ENCODE assay signal across 10 mouse cellular contexts in genomic region chr4:133378236-133379045, GRCm38 (mm10). TPM values are rescaled to one million over a fixed set of nuclear protein-coding genes. Genes with fewer than 3 reads are reported as not detected.
DNase-seq lines count a peak whose midpoint lies in the region; ATAC-seq lines count a peak whose summit lies in the region.
"Had no signal": no experiment of that assay in that cellular context is flagged by ENCODE, and none has a peak within 500 bp of the region (broad histone marks: within the 10 kb centered on the region; RNA-seq: fewer than 3 reads in every experiment).

No protein-coding gene starts in this region.

- H3K36me3 ChIP-seq in embryonic facial prominence, embryonic 12.5 days, result peaks cover 3% of the 10 kb centered on the region
- H3K36me3 ChIP-seq in midbrain, embryonic 11.5 days (ENCODE audit: control insufficient read depth, insufficient read depth, low read length), result no peaks in the 10 kb centered on the region

- peak overlapping the region; percentile 32 for H3K4me2 ChIP-seq in embryonic facial prominence, embryonic 12.5 days (replicated peaks)
- H3K4me2 ChIP-seq in midbrain, embryonic 11.5 days, result no peak overlapping the region

- no peak overlapping the region for H3K4me3 ChIP-seq in embryonic facial prominence, embryonic 12.5 days
- H3K4me3 ChIP-seq in midbrain, embryonic 11.5 days (ENCODE audit: low read depth, low read length), result no peak overlapping the region

- no peak overlapping the region for H3K9ac ChIP-seq in embryonic facial prominence, embryonic 12.5 days
- H3K9ac ChIP-seq in midbrain, embryonic 11.5 days (ENCODE audit: low read length), result peak overlapping the region; percentile 27; the same call in 1 of the 2 replicates

- no peaks in the 10 kb centered on the region for H3K27me3 ChIP-seq in embryonic facial prominence, embryonic 12.5 days
- H3K27me3 ChIP-seq in midbrain, embryonic 11.5 days (ENCODE audit: control insufficient read depth, insufficient read depth, low read length), result no peaks in the 10 kb centered on the region
- H3K27me3 ChIP-seq: CH12.LX had no signal

- peak overlapping the region; percentile 84 for H3K27ac ChIP-seq in embryonic facial prominence, embryonic 12.5 days
- H3K27ac ChIP-seq in midbrain, embryonic 11.5 days (ENCODE audit: low read depth, low read length), result peak overlapping the region; percentile 20
- H3K27ac ChIP-seq: macrophage had no signal

- no peaks in the 10 kb centered on the region for H3K9me3 ChIP-seq in embryonic facial prominence, embryonic 12.5 days
- H3K9me3 ChIP-seq in midbrain, embryonic 11.5 days (ENCODE audit: control insufficient read depth, low read length), result no peaks in the 10 kb centered on the region

- no peak for ATAC-seq in embryonic facial prominence, embryonic 12.5 days (ENCODE audit: insufficient number of reproducible peaks, insufficient read depth, low FRiP score, low TSS enrichment)
- peak; percentile 76 to 77 for ATAC-seq in hematopoietic stem cell, adult 5-6 weeks (replicated peaks in 1 of 2; ENCODE audit: insufficient read depth in 1 of 2, low FRiP score in 2 of 2, low TSS enrichment in 1 of 2, low read depth in 1 of 2, poor library complexity in 2 of 2, severe bottlenecking in 2 of 2)
- no peak; the same call in 1 of the 2 replicates for ATAC-seq in midbrain, embryonic 11.5 days (ENCODE audit: low FRiP score)

- H3K4me1 ChIP-seq in embryonic facial prominence, embryonic 12.5 days, result peaks cover 57% of the 10 kb centered on the region
- peaks cover 28% of the 10 kb centered on the region for H3K4me1 ChIP-seq in midbrain, embryonic 11.5 days (ENCODE audit: control insufficient read depth, insufficient read depth, low read length)

- WGBS in embryonic facial prominence, embryonic 12.5 days, result 4% methylated on average over 13 of the region's 13 CpGs
- WGBS in midbrain, embryonic 11.5 days, result 8% methylated on average over 13 of the region's 13 CpGs

- peak; percentile 34 for DNase-seq in cerebellum, adult 11-12 months
- no peak for DNase-seq in cerebellum, adult 11 months
- peak; percentile 58 to 62 for DNase-seq in right cerebral cortex, adult 2 months (ENCODE audit: low spot score in 2 of 2)
- DNase-seq in right cerebral cortex, postnatal 36 days (ENCODE audit: low spot score in 2 of 2), result no peak
- peak; percentile 87 for DNase-seq in midbrain, embryonic 11.5 days (ENCODE audit: low spot score, missing footprints)
- peak; percentile 78 for DNase-seq in thymus, postnatal 14 days

RNA-seq across cellular contexts. Expression of gene Slc9a1, which starts 8.9 kb away (rescaled TPM):
- polyA plus RNA-seq in embryonic facial prominence, embryonic 12.5 days (2016; fragmentation: Nextera tagmentation; extraction: Ambion mirVana), result 7.6 and 7.9 TPM in 2 replicates
- total RNA-seq in hematopoietic stem cell, adult 5-6 weeks (2017), result 11.0 and 16.9 TPM in 2 replicates
- polyA plus RNA-seq in midbrain, embryonic 11.5 days (2014; fragmentation: Nextera tagmentation; extraction: Ambion mirVana), result 4.6 and 5.6 TPM in 2 replicates

RNA-seq across cellular contexts. Expression of gene Wdtc1, which starts 25.2 kb away (rescaled TPM):
- 17.0 and 18.7 TPM in 2 replicates for polyA plus RNA-seq in embryonic facial prominence, embryonic 12.5 days (2016; fragmentation: Nextera tagmentation; extraction: Ambion mirVana)
- total RNA-seq in hematopoietic stem cell, adult 5-6 weeks (2017), result 11.3 and 13.7 TPM in 2 replicates
- polyA plus RNA-seq in midbrain, embryonic 11.5 days (2014; fragmentation: Nextera tagmentation; extraction: Ambion mirVana), result 21.0 and 22.2 TPM in 2 replicates

Comparison
In these comparisons a context has a peak if more than half of its experiments do, and no peak if none do; other contexts are left out.
1. DNase-seq: peak in cerebellum, adult 11-12 months (single experiment), right cerebral cortex, adult 2 months (2 of 2), midbrain, embryonic 11.5 days (single experiment) and thymus, postnatal 14 days (single experiment); none in cerebellum, adult 11 months (single experiment) and right cerebral cortex, postnatal 36 days (0 of 2).
2. ATAC-seq: peak in hematopoietic stem cell, adult 5-6 weeks (2 of 2); none in embryonic facial prominence, embryonic 12.5 days (single experiment) and midbrain, embryonic 11.5 days (single experiment).